20 mouse cellular contexts compared by ENCODE assay signal in the genomic region with DNA sequence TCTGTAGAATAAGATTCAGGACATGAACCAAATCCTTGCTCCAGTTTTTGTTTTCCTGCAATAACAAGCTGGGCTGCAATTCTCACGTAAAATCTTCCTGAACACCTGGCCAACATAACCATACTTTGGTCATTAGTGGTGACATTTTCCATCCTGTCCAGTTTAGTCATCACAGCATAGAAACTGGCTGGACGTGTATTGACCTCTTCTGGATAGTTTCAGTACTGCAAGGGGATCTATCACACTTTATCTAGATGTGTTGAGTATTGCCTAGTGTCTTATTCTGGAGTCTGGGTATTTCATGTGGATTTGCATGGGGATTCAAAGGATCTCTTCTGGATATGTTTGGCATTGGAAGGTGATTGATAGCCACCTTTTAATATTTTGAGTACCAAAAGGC. TPM values are rescaled to one million over a fixed set of nuclear protein-coding genes. Genes with fewer than 3 reads are reported as not detected.
"Had no signal": no experiment of that assay in that cellular context is flagged by ENCODE, and none has a peak within 500 bp of the region (broad histone marks: within the 10 kb centered on the region; RNA-seq: fewer than 3 reads in every experiment).

No protein-coding gene starts in this region.

RNA-seq across cellular contexts. Expression of gene Gm8229, which starts 3.7 kb away (rescaled TPM):
- total RNA-seq: layer of hippocampus, postnatal 14 days; left cerebral cortex, postnatal 25 days; megakaryocyte, adult 5-6 weeks had no signal
- polyA plus RNA-seq: intestine, embryonic 16.5 days; kidney, adult 2 months; kidney, embryonic 14.5 days; limb, embryonic 10.5 days; limb, embryonic 13.5 days; liver, embryonic 12.5 days; liver, embryonic 16.5 days; lung, embryonic 15.5 days; macrophage; midbrain, embryonic 12.5 days; midbrain, embryonic 16.5 days; neural tube, embryonic 11.5 days; neural tube, embryonic 14.5 days; small intestine, adult 2 months; spleen, adult 2 months; stomach, embryonic 16.5 days; thymus, adult 2 months had no signal

RNA-seq across cellular contexts. Expression of gene Gm5930, which starts 23.0 kb away (rescaled TPM):
- total RNA-seq: layer of hippocampus, postnatal 14 days; left cerebral cortex, postnatal 25 days; megakaryocyte, adult 5-6 weeks had no signal
- polyA plus RNA-seq: intestine, embryonic 16.5 days; kidney, adult 2 months; kidney, embryonic 14.5 days; limb, embryonic 10.5 days; limb, embryonic 13.5 days; liver, embryonic 12.5 days; liver, embryonic 16.5 days; lung, embryonic 15.5 days; macrophage; midbrain, embryonic 12.5 days; midbrain, embryonic 16.5 days; neural tube, embryonic 11.5 days; neural tube, embryonic 14.5 days; small intestine, adult 2 months; spleen, adult 2 months; stomach, embryonic 16.5 days had no signal

RNA-seq across cellular contexts. Expression of gene Gm3371, which starts 49.1 kb away (rescaled TPM):
- total RNA-seq: layer of hippocampus, postnatal 14 days; left cerebral cortex, postnatal 25 days; megakaryocyte, adult 5-6 weeks had no signal
- polyA plus RNA-seq: intestine, embryonic 16.5 days; kidney, adult 2 months; kidney, embryonic 14.5 days; limb, embryonic 10.5 days; limb, embryonic 13.5 days; liver, embryonic 12.5 days; liver, embryonic 16.5 days; lung, embryonic 15.5 days; macrophage; midbrain, embryonic 12.5 days; midbrain, embryonic 16.5 days; neural tube, embryonic 11.5 days; neural tube, embryonic 14.5 days; small intestine, adult 2 months; spleen, adult 2 months; stomach, embryonic 16.5 days; thymus, adult 2 months had no signal
